Mouse (Mus musculus): ENCODE measurements around the gene Ypel1. TPM values are rescaled to one million over a fixed set of nuclear protein-coding genes. Genes with fewer than 3 reads are reported as not detected.

The Ypel1 gene
- total and polyA plus RNA-seq, 2 experiments from 2014 or later, result 41.9 to 66.8 TPM

DNA sequence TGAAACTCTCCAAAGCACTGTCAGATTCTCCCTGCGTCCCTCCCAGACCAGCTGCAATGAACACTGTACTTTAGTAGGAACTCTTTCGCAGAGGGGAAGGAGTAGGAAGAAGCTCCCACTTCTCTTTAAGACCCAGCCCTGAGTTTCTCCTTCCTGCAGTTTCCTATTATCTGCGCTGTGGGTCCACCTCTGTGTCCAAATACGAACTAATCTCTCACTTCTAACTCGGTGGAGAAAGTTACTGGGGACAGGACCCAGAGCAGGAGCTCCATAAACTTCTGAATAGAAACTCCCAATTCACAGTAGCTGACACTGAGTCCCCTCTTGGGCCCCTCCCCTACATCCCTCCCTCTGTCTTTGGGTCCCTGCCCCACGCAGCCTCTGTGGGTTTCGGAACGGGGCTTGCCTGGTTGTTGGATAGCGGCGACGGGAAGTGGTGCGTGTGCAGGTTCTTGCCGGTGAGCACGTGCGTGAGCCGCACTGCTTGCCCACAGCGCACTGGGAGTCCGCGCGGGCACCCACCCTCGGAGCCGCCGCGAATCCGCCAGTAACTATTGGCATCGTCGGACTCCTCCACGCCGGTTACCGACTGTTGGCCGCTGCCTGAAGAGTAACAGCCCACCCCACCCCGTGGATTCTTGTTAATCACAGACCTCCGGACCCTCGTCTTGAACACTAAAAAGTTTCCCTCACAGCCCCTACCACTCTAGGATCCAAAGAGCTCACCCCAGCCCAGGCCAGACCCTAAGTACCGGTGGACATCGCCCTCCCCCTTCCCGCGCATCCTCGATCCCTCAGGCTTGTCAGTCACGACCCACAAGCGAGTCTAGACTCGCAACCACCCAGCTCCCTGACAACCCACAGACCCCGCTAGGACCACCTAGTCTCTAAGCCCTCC, 61.9 kb downstream of the Ypel1 start:
- DNase-seq (ENCODE audit: low spot score) (no peak), ATAC-seq (peak; percentile 1; the same call in 1 of the 2 replicates)
- H3K9ac ChIP-seq (replicated peaks; ENCODE audit: low read length), result peak overlapping the region; percentile 46

DNA sequence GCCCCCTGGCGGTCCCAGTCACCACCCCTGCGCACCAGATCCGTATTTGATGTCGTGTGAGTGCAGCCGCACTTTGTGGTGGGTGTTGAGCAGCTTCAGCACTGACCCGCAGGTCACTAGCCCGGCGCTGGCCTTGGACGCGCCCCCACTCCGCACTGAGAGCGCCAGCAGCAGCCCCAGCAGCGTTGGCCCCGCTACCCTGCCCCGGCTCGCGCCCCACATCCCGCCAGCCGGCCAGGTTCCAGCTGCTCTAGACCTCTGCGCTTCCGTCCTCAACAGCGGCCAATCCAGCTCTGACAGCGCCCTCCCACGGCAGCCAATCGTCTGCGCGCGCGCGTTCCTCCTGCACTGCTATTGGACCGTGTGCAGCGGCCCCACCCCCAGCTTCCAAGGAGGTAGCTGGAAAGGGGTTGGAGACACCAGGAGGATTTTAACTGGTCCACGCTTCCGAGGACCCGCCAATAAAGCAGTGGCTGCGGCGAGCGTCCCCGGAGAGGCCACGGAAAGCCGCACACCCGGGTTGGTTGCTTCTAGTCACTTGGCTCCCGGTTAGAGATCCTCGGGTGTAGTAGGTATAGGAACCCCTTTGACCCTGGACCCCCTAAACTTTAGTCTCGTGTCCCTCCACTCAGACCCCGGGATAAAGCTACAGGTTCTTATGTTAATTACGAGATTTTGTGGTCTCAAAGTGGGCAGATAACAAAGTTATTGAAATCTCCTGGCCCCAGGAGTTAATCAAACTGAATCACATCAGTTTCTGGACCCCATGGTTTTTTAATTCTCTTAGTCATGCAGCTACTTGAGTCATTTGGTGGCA, 62.8 kb downstream of the Ypel1 start, which contains the start of gene Sdf2l1:
Gene Sdf2l1, minus strand, starts transcription at position 295 of the 817 bp plus-strand sequence.
- peaks cover 9% of the 10 kb centered on the region; the same call in 1 of the 2 replicates for H3K4me1 ChIP-seq (ENCODE audit: insufficient read depth, low read length)
- no peaks in the 10 kb centered on the region for H3K27me3 ChIP-seq (ENCODE audit: insufficient read depth, low read length)
- peak within 1 kb of the TSS; percentile 46 for H3K9ac ChIP-seq (replicated peaks; ENCODE audit: low read length)
- peak within 1 kb of the TSS; percentile 77 for H3K4me3 ChIP-seq (ENCODE audit: low read length)
- peak; percentile 97 for DNase-seq (ENCODE audit: low spot score)
- H3K36me3 ChIP-seq (ENCODE audit: insufficient read depth, low read length), result no peaks in the 10 kb centered on the region
- peak within 1 kb of the TSS; percentile 100 for H3K4me2 ChIP-seq (ENCODE audit: low read depth, low read length)
- H3K27ac ChIP-seq, result peak within 1 kb of the TSS; percentile 64; the same call in 1 of the 2 replicates
- no peaks in the 10 kb centered on the region for H3K9me3 ChIP-seq (ENCODE audit: low read length)
- TF ChIP-seq CTCF (IDR thresholded peaks at IDR 0.05; ENCODE audit: low read depth), result peak; percentile 63
- 0% methylated on average over 47 of the region's 47 CpGs for WGBS
- peak; percentile 99 for ATAC-seq

More for the DNA sequence above, 61.9 kb downstream of the Ypel1 start:
- 4% methylated on average over 43 of the region's 43 CpGs for WGBS
- Histone ChIP-seq H3K4me1 (ENCODE audit: insufficient read depth, low read length) (peaks cover 9% of the 10 kb centered on the region; the same call in 1 of the 2 replicates), H3K27ac (peak overlapping the region; percentile 64; the same call in 1 of the 2 replicates), H3K9me3 (ENCODE audit: low read length) (no peaks in the 10 kb centered on the region), H3K27me3 (ENCODE audit: insufficient read depth, low read length) (no peaks in the 10 kb centered on the region), H3K4me2 (ENCODE audit: low read depth, low read length) (peak overlapping the region; percentile 100), H3K36me3 (ENCODE audit: insufficient read depth, low read length) (no peaks in the 10 kb centered on the region), H3K4me3 (ENCODE audit: low read length) (peak overlapping the region; percentile 77)
- TF ChIP-seq CTCF (IDR thresholded peaks at IDR 0.05; ENCODE audit: low read depth), result no peak

DNA sequence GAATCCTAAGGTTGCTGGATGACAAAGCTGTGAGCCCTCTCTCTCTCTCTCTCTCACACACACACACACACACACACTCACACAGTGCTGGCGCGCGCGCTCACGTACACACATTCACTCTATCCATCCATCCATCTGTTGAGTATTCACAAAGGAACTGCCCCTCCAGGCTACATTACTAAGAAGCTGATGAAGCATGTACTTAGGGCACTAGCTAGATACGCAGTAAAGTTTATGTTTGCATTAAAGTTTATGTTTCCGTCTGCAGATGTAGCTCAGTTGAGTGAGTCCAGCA, 63.4 kb downstream of the Ypel1 start:
- no peaks in the 10 kb centered on the region for H3K27me3 ChIP-seq (ENCODE audit: insufficient read depth, low read length)
- H3K4me1 ChIP-seq (ENCODE audit: insufficient read depth, low read length), result peaks cover 9% of the 10 kb centered on the region; the same call in 1 of the 2 replicates
- peak overlapping the region; percentile 100 for H3K4me2 ChIP-seq (ENCODE audit: low read depth, low read length)
- no peak overlapping the region for H3K27ac ChIP-seq
- DNase-seq (ENCODE audit: low spot score), result no peak
- H3K9me3 ChIP-seq (ENCODE audit: low read length), result no peaks in the 10 kb centered on the region
- 43% methylated on average over 7 of the region's 7 CpGs for WGBS
- H3K4me3 ChIP-seq (ENCODE audit: low read length), result peak overlapping the region; percentile 77
- no peak overlapping the region; the same call in 1 of the 2 replicates for H3K9ac ChIP-seq (replicated peaks; ENCODE audit: low read length)
- ATAC-seq, result no peak
- no peak for TF ChIP-seq CTCF (IDR thresholded peaks at IDR 0.05; ENCODE audit: low read depth)
- no peaks in the 10 kb centered on the region for H3K36me3 ChIP-seq (ENCODE audit: insufficient read depth, low read length)

MicroRNAs encoded within 50 kb of the gene (microRNA counts, 519-probe panel; counts per million panel counts)
- microRNA mmu-miR-130b, result 4,172 counts per million, percentile 73 among the panel's probes with 10 or more counts
- microRNA mmu-miR-301b, result 1,930 counts per million, percentile 27 among the panel's probes with 10 or more counts

Small RNAs within 50 kb of the gene (microRNA-seq; reads per million reads assigned to microRNA genes)
- gene Mir130b (2,899 to 3,548 reads per million in 2 experiments), gene Mir301b (89.8 to 114 reads per million in 2 experiments)

Other genes starting within 250 kb of the Ypel1 start
- 19.0 and 20.7 TPM in 2 replicates for gene Spag6l, start 240.2 kb upstream of the Ypel1 start, total RNA-seq (2014; rRNA removed)
- 17.4 and 18.6 TPM in 2 replicates for gene Spag6l, start 240.2 kb upstream of the Ypel1 start, polyA plus RNA-seq (2015; fragmentation: Nextera tagmentation; extraction: Ambion mirVana)
- not detected in 2 replicates for gene Igll1, start 205.7 kb upstream of the Ypel1 start, total RNA-seq (2014; rRNA removed)
- not detected in 2 replicates for gene Igll1, start 205.7 kb upstream of the Ypel1 start, polyA plus RNA-seq (2015; fragmentation: Nextera tagmentation; extraction: Ambion mirVana)
- gene Top3b, start 199.0 kb upstream of the Ypel1 start, total RNA-seq (2014; rRNA removed), result 68.4 and 99.6 TPM in 2 replicates
- gene Top3b, start 199.0 kb upstream of the Ypel1 start, polyA plus RNA-seq (2015; fragmentation: Nextera tagmentation; extraction: Ambion mirVana), result 70.0 and 73.8 TPM in 2 replicates
- not detected in 2 replicates for gene Vpreb1, start 198.9 kb upstream of the Ypel1 start, total RNA-seq (2014; rRNA removed)
- gene Vpreb1, start 198.9 kb upstream of the Ypel1 start, polyA plus RNA-seq (2015; fragmentation: Nextera tagmentation; extraction: Ambion mirVana), result 0.33 and 0.58 TPM in 2 replicates
- gene Ppm1f, start 173.2 kb upstream of the Ypel1 start, total RNA-seq (2014; rRNA removed), result 32.2 and 37.9 TPM in 2 replicates
- gene Ppm1f, start 173.2 kb upstream of the Ypel1 start, polyA plus RNA-seq (2015; fragmentation: Nextera tagmentation; extraction: Ambion mirVana), result 12.6 and 13.4 TPM in 2 replicates
- 202 and 204 TPM in 2 replicates for gene Mapk1, start 86.3 kb upstream of the Ypel1 start, total RNA-seq (2014; rRNA removed)
- gene Mapk1, start 86.3 kb upstream of the Ypel1 start, polyA plus RNA-seq (2015; fragmentation: Nextera tagmentation; extraction: Ambion mirVana), result 156 and 178 TPM in 2 replicates
- 93.7 and 98.4 TPM in 2 replicates for gene Ppil2, start 41.6 kb downstream of the Ypel1 start, total RNA-seq (2014; rRNA removed)
- 102 and 106 TPM in 2 replicates for gene Ppil2, start 41.6 kb downstream of the Ypel1 start, polyA plus RNA-seq (2015; fragmentation: Nextera tagmentation; extraction: Ambion mirVana)
- gene 2610318N02Rik, start 55.5 kb downstream of the Ypel1 start, total RNA-seq (2014; rRNA removed), result 4.2 and 6.8 TPM in 2 replicates
- gene 2610318N02Rik, start 55.5 kb downstream of the Ypel1 start, polyA plus RNA-seq (2015; fragmentation: Nextera tagmentation; extraction: Ambion mirVana), result 8.2 and 9.5 TPM in 2 replicates
- 15.3 and 20.9 TPM in 2 replicates for gene Sdf2l1, start 62.7 kb downstream of the Ypel1 start, total RNA-seq (2014; rRNA removed)
- 18.4 and 19.7 TPM in 2 replicates for gene Sdf2l1, start 62.7 kb downstream of the Ypel1 start, polyA plus RNA-seq (2015; fragmentation: Nextera tagmentation; extraction: Ambion mirVana)
- 72.4 and 78.5 TPM in 2 replicates for gene Ydjc, start 74.9 kb downstream of the Ypel1 start, total RNA-seq (2014; rRNA removed)
- 41.3 and 43.9 TPM in 2 replicates for gene Ydjc, start 74.9 kb downstream of the Ypel1 start, polyA plus RNA-seq (2015; fragmentation: Nextera tagmentation; extraction: Ambion mirVana)
- gene Ccdc116, start 77.5 kb downstream of the Ypel1 start, total RNA-seq (2014; rRNA removed), result 7.2 and 8.8 TPM in 2 replicates
- gene Ccdc116, start 77.5 kb downstream of the Ypel1 start, polyA plus RNA-seq (2015; fragmentation: Nextera tagmentation; extraction: Ambion mirVana), result 2.8 and 3.5 TPM in 2 replicates
- 82.7 and 93.6 TPM in 2 replicates for gene Ube2l3, start 133.0 kb downstream of the Ypel1 start, total RNA-seq (2014; rRNA removed)
- gene Ube2l3, start 133.0 kb downstream of the Ypel1 start, polyA plus RNA-seq (2015; fragmentation: Nextera tagmentation; extraction: Ambion mirVana), result 325 and 326 TPM in 2 replicates
- 1.9 and 4.3 TPM in 2 replicates for gene Rimbp3, start 138.9 kb downstream of the Ypel1 start, total RNA-seq (2014; rRNA removed)
- gene Rimbp3, start 138.9 kb downstream of the Ypel1 start, polyA plus RNA-seq (2015; fragmentation: Nextera tagmentation; extraction: Ambion mirVana), result 1.0 and 1.3 TPM in 2 replicates
- 10.0 and 13.1 TPM in 2 replicates for gene Hic2, start 163.9 kb downstream of the Ypel1 start, total RNA-seq (2014; rRNA removed)
- gene Hic2, start 163.9 kb downstream of the Ypel1 start, polyA plus RNA-seq (2015; fragmentation: Nextera tagmentation; extraction: Ambion mirVana), result 4.7 and 5.1 TPM in 2 replicates
- 65.0 and 76.9 TPM in 2 replicates for gene Tmem191c, start 206.4 kb downstream of the Ypel1 start, total RNA-seq (2014; rRNA removed)
- 112 and 125 TPM in 2 replicates for gene Tmem191c, start 206.4 kb downstream of the Ypel1 start, polyA plus RNA-seq (2015; fragmentation: Nextera tagmentation; extraction: Ambion mirVana)

All from hindbrain, postnatal 0 days (tissue).